8 mouse cellular contexts compared by ENCODE assay signal in the genomic region with DNA sequence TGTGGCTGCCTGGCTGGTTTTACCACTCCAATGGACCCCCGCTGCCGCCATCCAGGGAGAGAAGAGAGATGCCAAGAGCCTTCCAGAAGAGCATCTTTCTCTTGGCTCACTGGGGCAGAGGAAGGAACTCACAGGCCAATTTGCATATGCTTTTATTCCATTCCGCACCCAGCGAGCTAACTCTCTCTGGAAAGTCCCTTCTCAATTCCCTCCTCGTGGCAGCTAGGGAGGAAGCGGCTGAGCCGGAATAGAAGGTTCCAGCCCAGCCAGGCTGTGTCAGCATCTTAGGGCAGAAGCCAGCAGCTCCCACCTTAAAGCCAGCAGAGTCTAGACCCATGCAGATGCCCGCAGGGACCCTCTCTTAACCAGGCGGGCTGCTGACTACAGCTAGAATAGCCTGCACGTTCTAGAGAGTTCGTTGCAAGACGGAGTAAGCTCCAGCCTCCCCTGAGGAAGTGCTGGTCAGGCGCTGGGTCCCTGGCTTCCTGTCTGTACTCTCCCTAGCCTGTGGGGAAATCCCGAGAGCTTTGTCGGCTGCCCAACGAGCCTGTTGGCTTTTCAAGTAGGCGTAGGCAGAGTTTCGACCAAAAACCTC. TPM values are rescaled to one million over a fixed set of nuclear protein-coding genes. Genes with fewer than 3 reads are reported as not detected.
DNase-seq lines count a peak whose midpoint lies in the region; ATAC-seq and TF ChIP-seq lines count a peak whose summit lies in the region.

No protein-coding gene starts in this region.

- peak overlapping the region; percentile 31; the same call in 1 of the 2 replicates for H3K27ac ChIP-seq in bone marrow, adult 2 months (ENCODE audit: control insufficient read depth, insufficient read depth, low read depth, low read length, poor library complexity)
- H3K27ac ChIP-seq in forebrain, embryonic 11.5 days (ENCODE audit: low read depth, low read length), result no peak overlapping the region
- H3K27ac ChIP-seq in heart, embryonic 15.5 days, result peak overlapping the region; percentile 78
- H3K27ac ChIP-seq in kidney, postnatal 0 days, result peak overlapping the region; percentile 38
- 0 out of 2 replicates have a peak overlapping the region, but pooled peaks have one; percentile 58 for H3K27ac ChIP-seq in liver, embryonic 12.5 days

- TF ChIP-seq CTCF in bone marrow, adult 2 months (IDR thresholded peaks at IDR 0.05; ENCODE audit: control insufficient read depth, insufficient read depth, low read length), result no peak
- no peak for TF ChIP-seq CTCF in kidney, postnatal 0 days (IDR thresholded peaks at IDR 0.05; ENCODE audit: low read depth)

- TF ChIP-seq POLR2A in bone marrow, adult 2 months (IDR thresholded peaks at IDR 0.05; ENCODE audit: borderline replicate concordance, control insufficient read depth, low read depth, low read length), result no peak

- H3K36me3 ChIP-seq in forebrain, embryonic 11.5 days (ENCODE audit: control insufficient read depth, insufficient read depth, low read length), result no peaks in the 10 kb centered on the region
- H3K36me3 ChIP-seq in heart, embryonic 15.5 days, result no peaks in the 10 kb centered on the region
- no peaks in the 10 kb centered on the region for H3K36me3 ChIP-seq in kidney, postnatal 0 days (ENCODE audit: insufficient read depth, low read length)
- H3K36me3 ChIP-seq in liver, embryonic 12.5 days, result no peaks in the 10 kb centered on the region

- peak; percentile 77 to 80 for DNase-seq in B cell, adult 2 months
- peak; percentile 69 for DNase-seq in forebrain, embryonic 11.5 days (ENCODE audit: low spot score)
- DNase-seq in kidney, postnatal 0 days (ENCODE audit: low spot score), result peak; percentile 84
- peak; percentile 47 to 72 for DNase-seq in spleen, postnatal 4 days (ENCODE audit: low spot score in 2 of 2)

- H3K4me3 ChIP-seq in bone marrow, adult 2 months (replicated peaks; ENCODE audit: control insufficient read depth, low read depth, low read length), result peak overlapping the region; percentile 6
- peak overlapping the region; percentile 24 for H3K4me3 ChIP-seq in forebrain, embryonic 11.5 days (ENCODE audit: low read depth, low read length)
- peak overlapping the region; percentile 47 for H3K4me3 ChIP-seq in heart, embryonic 15.5 days
- H3K4me3 ChIP-seq in kidney, postnatal 0 days (replicated peaks; ENCODE audit: low read depth, low read length), result peak overlapping the region; percentile 28
- H3K4me3 ChIP-seq in liver, embryonic 12.5 days, result peak overlapping the region; percentile 32

- H3K27me3 ChIP-seq in forebrain, embryonic 11.5 days (ENCODE audit: control insufficient read depth, insufficient read depth, low read length), result no peaks in the 10 kb centered on the region
- no peaks in the 10 kb centered on the region for H3K27me3 ChIP-seq in heart, embryonic 15.5 days
- H3K27me3 ChIP-seq in kidney, postnatal 0 days (ENCODE audit: insufficient read depth, low read length), result no peaks in the 10 kb centered on the region
- H3K27me3 ChIP-seq in liver, embryonic 12.5 days (replicated peaks), result peaks cover 23% of the 10 kb centered on the region

- H3K9ac ChIP-seq in forebrain, embryonic 11.5 days (ENCODE audit: low read length), result peak overlapping the region; percentile 59
- H3K9ac ChIP-seq in heart, embryonic 15.5 days, result peak overlapping the region; percentile 58
- peak overlapping the region; percentile 41 for H3K9ac ChIP-seq in kidney, postnatal 0 days (ENCODE audit: low read depth, low read length)
- H3K9ac ChIP-seq in liver, embryonic 12.5 days, result 0 out of 2 replicates have a peak overlapping the region, but pooled peaks have one; percentile 22

- WGBS in bone marrow, adult 2 months, result under 1% methylated on average over 18 of the region's 18 CpGs
- 1% methylated on average over 18 of the region's 18 CpGs for WGBS in forebrain, embryonic 11.5 days
- 1% methylated on average over 18 of the region's 18 CpGs for WGBS in heart, embryonic 15.5 days
- 2% methylated on average over 18 of the region's 18 CpGs for WGBS in kidney, postnatal 0 days
- 3% methylated on average over 18 of the region's 18 CpGs for WGBS in liver, embryonic 12.5 days (ENCODE audit: insufficient replicate concordance)

- peak overlapping the region; percentile 54 for H3K4me2 ChIP-seq in forebrain, embryonic 11.5 days (ENCODE audit: low read depth, low read length, severe bottlenecking)
- H3K4me2 ChIP-seq in heart, embryonic 15.5 days, result peak overlapping the region; percentile 85
- H3K4me2 ChIP-seq in kidney, postnatal 0 days (ENCODE audit: low read length), result peak overlapping the region; percentile 58
- peak overlapping the region; percentile 59 for H3K4me2 ChIP-seq in liver, embryonic 12.5 days

- peaks cover 4% of the 10 kb centered on the region for H3K4me1 ChIP-seq in bone marrow, adult 2 months (ENCODE audit: control insufficient read depth, insufficient read depth, low read length)
- H3K4me1 ChIP-seq in forebrain, embryonic 11.5 days (replicated peaks; ENCODE audit: control insufficient read depth, insufficient read depth, low read length), result peaks cover 6% of the 10 kb centered on the region; the same call in 1 of the 2 replicates
- H3K4me1 ChIP-seq in heart, embryonic 15.5 days (replicated peaks), result peaks cover 15% of the 10 kb centered on the region
- H3K4me1 ChIP-seq in kidney, postnatal 0 days (replicated peaks; ENCODE audit: insufficient read depth, low read length), result no peaks in the 10 kb centered on the region
- H3K4me1 ChIP-seq in liver, embryonic 12.5 days, result no peaks in the 10 kb centered on the region

- no peaks in the 10 kb centered on the region for H3K9me3 ChIP-seq in forebrain, embryonic 11.5 days (ENCODE audit: control insufficient read depth, low read length)
- H3K9me3 ChIP-seq in heart, embryonic 15.5 days (replicated peaks), result no peaks in the 10 kb centered on the region
- H3K9me3 ChIP-seq in kidney, postnatal 0 days (replicated peaks; ENCODE audit: low read length), result no peaks in the 10 kb centered on the region
- H3K9me3 ChIP-seq in liver, embryonic 12.5 days (replicated peaks), result no peaks in the 10 kb centered on the region

- peak; percentile 66 for ATAC-seq in forebrain, embryonic 11.5 days (replicated peaks; ENCODE audit: low FRiP score)
- peak; percentile 84 for ATAC-seq in heart, embryonic 15.5 days (replicated peaks; ENCODE audit: insufficient number of reproducible peaks, insufficient read depth, low FRiP score, low read depth)
- peak; percentile 76; the same call in 1 of the 2 replicates for ATAC-seq in kidney, postnatal 0 days (replicated peaks; ENCODE audit: low FRiP score, low read depth)
- ATAC-seq in liver, embryonic 12.5 days, result peak; percentile 68
- ATAC-seq in monocyte, adult 5-6 weeks (replicated peaks; ENCODE audit: insufficient number of reproducible peaks, low FRiP score, low TSS enrichment, poor library complexity, severe bottlenecking), result peak; percentile 74

RNA-seq across cellular contexts. Expression of gene Pttg1, which starts 40.9 kb away (rescaled TPM):
- polyA plus RNA-seq in bone marrow, adult 2 months (2011; ENCODE audit: insufficient read depth, insufficient read length, low replicate concordance, missing spikeins), result 48.5 and 66.0 TPM in 2 replicates
- 59.8 and 68.2 TPM in 2 replicates for polyA plus RNA-seq in forebrain, embryonic 11.5 days (2014; fragmentation: Nextera tagmentation; extraction: Ambion mirVana)
- 102 and 121 TPM in 2 replicates for polyA plus RNA-seq in heart, embryonic 15.5 days (2015; fragmentation: Nextera tagmentation; extraction: Ambion mirVana)
- 170 and 180 TPM in 2 replicates for polyA plus RNA-seq in kidney, postnatal 0 days (2015; fragmentation: Nextera tagmentation; extraction: Ambion mirVana)
- polyA plus RNA-seq in liver, embryonic 12.5 days (2016; fragmentation: Nextera tagmentation; extraction: Ambion mirVana), result 57.5 and 63.6 TPM in 2 replicates
- 67.5 to 109 TPM (median 103 TPM) in 3 replicates for total RNA-seq in monocyte, adult 5-6 weeks (2017)

RNA-seq across cellular contexts. Expression of gene Slu7, which starts 48.4 kb away (rescaled TPM):
- polyA plus RNA-seq in bone marrow, adult 2 months (2011; ENCODE audit: insufficient read depth, insufficient read length, low replicate concordance, missing spikeins), result 26.8 and 27.2 TPM in 2 replicates
- polyA plus RNA-seq in forebrain, embryonic 11.5 days (2014; fragmentation: Nextera tagmentation; extraction: Ambion mirVana), result 50.1 and 60.8 TPM in 2 replicates
- 35.8 and 42.3 TPM in 2 replicates for polyA plus RNA-seq in heart, embryonic 15.5 days (2015; fragmentation: Nextera tagmentation; extraction: Ambion mirVana)
- 62.6 and 64.0 TPM in 2 replicates for polyA plus RNA-seq in kidney, postnatal 0 days (2015; fragmentation: Nextera tagmentation; extraction: Ambion mirVana)
- 31.6 and 32.3 TPM in 2 replicates for polyA plus RNA-seq in liver, embryonic 12.5 days (2016; fragmentation: Nextera tagmentation; extraction: Ambion mirVana)
- total RNA-seq in monocyte, adult 5-6 weeks (2017), result 143 to 184 TPM (median 150 TPM) in 3 replicates
